Mouse (Mus musculus) right cerebral cortex, postnatal 25 days (tissue): ENCODE data around the gene AL732309.1.
A peak's percentile ranks its signal among the peaks of the same experiment; 100 is the strongest.

Experiments used
- DNase-seq: peaks from one replicate; pipeline ENCODE4 v3.0.0; 2022

The AL732309.1 gene

DNA sequence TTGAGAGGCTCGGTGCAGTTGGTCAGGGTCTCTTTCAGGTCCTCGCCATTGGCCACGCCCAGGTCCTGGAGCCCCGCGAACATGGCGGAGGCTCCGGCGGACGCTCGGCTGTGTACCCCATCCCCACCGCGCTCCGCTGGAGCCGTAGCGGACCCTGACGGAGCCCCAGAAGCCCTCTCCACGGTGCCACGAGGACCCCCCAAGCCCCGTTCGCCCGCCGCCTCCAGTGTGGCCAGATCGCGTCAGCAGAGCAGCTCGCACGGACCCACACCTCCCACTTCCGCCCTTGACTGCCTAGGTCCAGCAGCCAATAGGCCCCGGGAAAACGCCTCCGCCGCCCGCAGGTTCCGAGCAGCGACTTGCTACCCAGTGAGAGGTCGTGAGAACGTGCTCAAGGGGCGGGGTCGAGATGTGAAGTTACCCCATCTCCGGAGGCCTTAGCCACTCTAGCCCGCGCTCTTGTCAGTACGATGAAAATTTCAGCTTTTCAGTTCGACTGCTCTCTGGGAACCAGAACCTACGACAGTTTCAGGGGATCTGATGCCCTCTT, 35.5 kb downstream of the AL732309.1 start, which contains the start of gene Nelfb:
Gene Nelfb, minus strand, starts transcription at position 369 of the 550 bp plus-strand sequence.
- DNase-seq = peak; percentile 83

DNA sequence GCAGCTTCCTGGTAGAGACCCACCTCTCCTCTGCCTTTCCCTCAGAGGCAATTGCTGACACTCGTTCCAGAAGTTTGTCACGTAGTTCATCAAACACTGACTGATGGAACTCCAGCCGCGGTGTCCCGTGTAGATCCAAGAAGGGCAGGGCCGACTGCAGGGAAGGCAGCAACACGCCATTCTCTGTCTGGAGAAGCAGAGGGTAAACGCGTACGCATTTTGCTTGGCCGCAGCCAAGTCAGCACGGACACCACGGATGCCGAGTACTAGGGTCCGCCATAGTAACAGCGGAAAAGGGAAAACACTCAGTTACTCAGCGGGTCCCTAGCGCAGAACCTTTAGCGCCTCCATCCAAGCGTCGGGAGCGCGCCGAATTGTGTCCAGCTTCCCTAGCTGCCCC, 36.0 kb downstream of the AL732309.1 start:
- no peak for DNase-seq

GRCm38 (mm10) chr2:25207593-25207992, 39.1 kb downstream of the AL732309.1 start:
- DNase-seq = no peak

DNA sequence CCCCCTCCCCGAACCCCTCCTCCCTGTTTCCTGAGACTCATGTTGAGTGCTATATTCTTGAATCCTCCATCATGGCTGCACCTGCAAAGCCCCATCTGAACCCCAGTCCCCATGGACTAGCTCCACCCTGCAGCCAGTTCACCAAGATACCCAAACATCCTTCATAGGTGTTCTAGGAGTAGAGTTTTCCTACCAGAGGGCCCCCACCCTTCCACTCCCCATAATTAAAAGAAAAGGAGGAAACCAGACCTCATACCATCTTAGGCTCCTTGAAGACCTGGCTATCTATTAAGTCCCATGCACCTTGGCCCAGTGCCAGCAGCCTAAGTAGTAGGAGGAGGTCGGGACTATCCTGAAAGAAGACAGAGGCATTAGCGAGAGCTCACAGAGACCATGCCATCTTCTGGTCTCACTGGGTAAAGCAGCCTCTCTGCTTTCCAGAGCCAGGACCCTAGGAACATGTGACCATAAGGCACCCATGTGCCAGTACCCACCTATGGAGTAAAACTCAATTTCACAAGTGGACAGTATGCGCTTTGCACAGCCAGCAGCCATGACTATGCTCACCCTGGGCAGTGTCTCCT, 42.9 kb downstream of the AL732309.1 start:
- no peak for DNase-seq

DNA sequence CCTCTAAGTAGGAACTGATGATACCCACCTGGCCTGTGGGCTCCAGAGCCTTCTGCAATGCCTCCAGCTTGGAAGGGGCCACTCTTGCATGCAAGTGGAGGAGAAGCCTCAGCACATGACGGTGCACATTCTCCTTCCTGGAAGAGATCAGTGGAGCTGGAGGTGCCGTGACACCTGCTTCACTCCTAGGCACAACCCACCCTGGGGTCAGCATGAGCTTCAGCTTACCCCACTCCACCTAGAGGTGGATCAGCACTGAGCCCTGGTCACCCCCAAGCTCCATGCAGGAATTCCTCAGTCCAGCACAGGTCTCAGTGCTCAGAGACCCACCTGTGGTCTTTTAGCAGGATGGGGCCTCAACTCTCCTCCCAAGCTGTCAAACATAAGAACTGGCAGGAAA, 46.0 kb downstream of the AL732309.1 start:
- no peak for DNase-seq

- no peak for DNase-seq
These were observed 48.7 kb downstream of the AL732309.1 start for GRCm38 (mm10) chr2:25197946-25198345.

DNA sequence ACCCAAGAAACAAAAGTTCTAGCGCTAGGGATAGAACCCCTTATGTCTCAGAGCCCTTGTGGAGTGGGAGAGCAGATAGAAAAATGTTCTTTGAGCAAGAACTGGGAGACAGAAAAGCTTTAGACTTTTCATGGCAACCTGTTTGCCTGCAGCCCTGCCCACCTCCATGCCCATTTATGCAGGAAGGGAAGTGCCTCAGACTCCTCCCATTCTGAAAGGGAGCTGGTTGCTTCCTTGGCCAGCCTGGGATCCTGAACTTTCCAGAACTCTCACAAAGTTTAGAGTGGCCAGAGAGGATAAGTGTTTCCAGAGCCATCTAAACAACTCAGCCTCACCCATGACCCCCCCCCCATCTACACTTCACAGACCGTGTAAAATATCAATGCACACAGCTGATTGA, 49.5 kb downstream of the AL732309.1 start:
- DNase-seq = no peak

GRCm38 (mm10) chr2:25196172-25196954, 50.3 kb downstream of the AL732309.1 start, which contains the start of gene Tor4a:
Gene Tor4a, minus strand, starts transcription at chr2:25196886.
- peak; percentile 17 for DNase-seq

GRCm38 (mm10) chr2:25195211-25196156, 51.2 kb downstream of the AL732309.1 start:
- DNase-seq = no peak
